Mouse (Mus musculus) lung, adult 18-20 months (tissue): ENCODE measurements at regions not wholly inside any gene's neighbourhood (a gene's known extent, or its start where the extent isn't known, plus 50 kb on each side); places are given as distances from the start of the nearest gene placed in this dataset.
A peak's percentile ranks its signal among the peaks of the same experiment; 100 is the strongest.

Source experiments
- DNase-seq, 2 experiments: peaks; one replicate each; pipeline ENCODE4 v3.0.0; 2022; ENCODE audit warnings: mixed read lengths in 2 of 2

- DNase-seq: no peak
Observed at GRCm38 (mm10) chr12:16012081-16012480, 195.4 kb upstream of the Trib2 start.

DNA sequence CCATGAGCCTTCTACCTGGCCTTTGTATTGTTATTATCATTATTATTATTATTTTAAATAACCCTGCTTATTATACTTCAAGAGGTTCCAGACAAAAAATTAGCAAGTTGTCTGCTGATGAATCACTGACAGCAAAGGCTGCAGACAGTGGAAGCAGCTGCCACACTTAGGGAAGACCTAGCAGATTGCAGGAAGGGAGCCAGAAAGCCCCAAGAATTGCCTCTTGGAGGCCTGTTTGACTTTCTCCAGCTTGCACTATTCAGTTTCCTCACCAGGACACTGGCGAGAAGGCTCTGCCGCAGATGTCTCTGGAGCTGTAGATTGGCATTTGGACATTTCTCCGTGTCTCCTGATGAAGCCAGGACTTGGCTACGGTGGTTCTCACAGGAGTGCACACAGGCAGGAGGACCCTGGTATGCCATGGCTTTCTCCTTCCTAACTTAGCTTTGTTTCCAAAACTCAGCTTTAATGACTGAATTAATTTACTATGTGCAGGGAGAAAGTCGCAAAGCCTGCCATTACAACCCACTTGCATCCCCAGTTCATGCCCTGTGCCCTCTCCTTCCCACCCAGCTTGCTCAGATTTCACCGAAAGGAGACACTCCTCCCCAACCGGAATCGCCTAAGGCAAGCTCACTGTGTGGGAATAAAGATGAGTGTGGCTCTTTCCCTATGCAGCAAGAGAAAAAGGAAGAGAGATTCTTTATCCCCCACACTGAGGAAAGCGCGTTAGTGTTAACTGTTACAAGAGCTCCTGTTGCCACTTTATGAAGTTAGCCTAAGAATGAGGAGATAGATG, 193.3 kb upstream of the Trib2 start:
- no peak for DNase-seq

- DNase-seq: peak; percentile 78 to 81
Observed at GRCm38 (mm10) chr12:16008763-16009515, 192.2 kb upstream of the Trib2 start.

- DNase-seq: no peak
Observed at GRCm38 (mm10) chr12:16008261-16008660, 191.5 kb upstream of the Trib2 start.

DNA sequence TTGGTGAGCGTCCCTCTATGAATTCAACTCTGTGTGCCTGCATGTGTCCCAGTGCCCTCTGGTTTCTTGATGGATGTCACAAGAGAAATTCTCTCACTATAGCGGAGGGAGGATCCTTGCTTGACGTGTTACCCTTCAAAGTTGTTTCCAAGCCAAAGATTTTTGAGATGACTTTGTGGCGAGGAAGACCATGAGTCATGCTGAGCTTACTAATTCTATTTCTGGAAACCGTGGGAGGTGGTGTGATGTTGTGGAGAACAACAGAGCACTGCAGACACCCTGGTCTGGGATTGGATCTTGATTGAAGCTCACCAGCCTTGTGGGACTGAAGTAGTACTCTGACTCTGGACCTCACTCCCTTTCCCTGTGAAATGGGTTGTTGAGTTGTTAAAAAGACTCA, 190.0 kb upstream of the Trib2 start:
- DNase-seq: no peak

GRCm38 (mm10) chr12:16006286-16006685, 189.6 kb upstream of the Trib2 start:
- no peak for DNase-seq

DNA sequence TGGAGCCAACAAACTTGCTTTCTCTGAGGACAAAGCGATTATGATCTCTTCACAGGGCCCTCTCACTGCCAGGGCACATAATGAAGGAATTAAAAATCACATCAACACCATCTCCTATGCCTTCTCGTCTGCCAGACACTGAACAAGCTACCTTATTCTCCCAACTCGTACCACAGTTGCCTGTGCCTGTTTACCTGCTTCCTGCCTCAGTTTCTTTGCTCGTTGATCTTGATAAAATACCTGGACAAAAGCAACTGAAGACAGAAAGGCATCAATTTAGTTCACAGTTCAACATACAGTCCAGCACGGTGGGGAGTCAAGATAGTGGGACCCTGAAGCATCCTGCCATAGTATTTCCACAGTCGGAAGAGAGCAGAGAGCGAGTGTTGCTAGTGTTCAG, 185.1 kb upstream of the Trib2 start:
- no peak for DNase-seq

DNA sequence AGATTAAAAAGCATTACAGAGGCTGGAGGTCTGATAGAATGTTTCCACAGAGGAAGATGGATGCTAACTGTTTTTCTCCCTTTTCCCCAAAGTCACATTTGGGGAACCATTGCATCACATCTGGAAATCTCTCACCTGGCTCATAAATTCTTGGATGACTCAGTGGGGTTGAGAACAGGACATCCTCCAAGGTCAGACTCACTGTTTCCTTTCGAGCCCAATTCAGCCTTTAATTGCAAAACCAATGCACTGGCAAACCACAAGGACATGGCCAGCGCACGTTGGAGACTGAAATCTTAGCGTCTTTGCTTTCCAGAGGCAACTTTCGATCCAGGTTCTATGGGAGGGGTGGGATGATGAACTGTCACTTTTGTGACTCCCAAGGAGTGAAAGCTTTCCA, 184.5 kb upstream of the Trib2 start:
- DNase-seq: no peak

- no peak for DNase-seq
Observed at GRCm38 (mm10) chr12:15998331-15998730, 181.6 kb upstream of the Trib2 start.

- no peak for DNase-seq
Observed at GRCm38 (mm10) chr12:15993866-15994265, 177.1 kb upstream of the Trib2 start.

DNA sequence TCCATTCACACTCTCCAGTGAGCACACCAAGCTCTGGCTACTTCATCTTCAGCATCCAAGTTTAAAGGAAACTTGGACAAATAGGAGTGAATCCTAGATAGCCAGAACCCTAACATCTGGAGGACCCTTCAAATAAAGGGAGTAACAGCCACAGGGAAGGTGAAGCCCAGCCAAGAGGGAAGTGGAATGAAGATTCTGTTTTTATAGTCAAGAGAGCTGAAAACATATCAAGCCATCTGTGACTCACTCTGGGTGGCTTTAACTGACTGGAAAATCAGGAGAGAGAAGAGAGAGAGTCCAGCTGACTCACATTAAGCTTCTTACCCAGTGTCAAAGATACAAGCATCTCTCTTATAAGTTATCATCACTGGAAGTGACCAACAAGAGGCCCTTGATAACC, 169.6 kb upstream of the Trib2 start:
- no peak for DNase-seq

DNA sequence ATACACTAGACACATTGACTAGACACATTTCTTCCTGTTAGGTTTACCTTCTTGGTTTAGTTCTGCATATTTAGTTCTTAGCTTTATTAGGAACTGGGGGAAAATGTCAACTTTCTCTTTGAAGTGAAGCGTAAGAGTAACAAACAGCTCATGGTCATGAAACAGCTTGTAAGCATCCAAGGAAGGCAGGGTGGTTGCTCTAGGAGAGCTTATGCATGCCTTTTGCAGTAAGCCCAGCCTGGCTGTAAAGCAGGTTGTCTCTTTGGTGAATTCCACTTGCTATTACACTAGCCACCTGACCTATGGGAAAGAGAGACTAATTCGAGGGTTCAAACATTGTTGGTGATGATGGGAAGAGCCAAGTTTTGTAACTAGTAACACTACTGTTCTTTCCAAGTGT, 168.9 kb upstream of the Trib2 start:
- DNase-seq: no peak

- DNase-seq: no peak
Observed at GRCm38 (mm10) chr12:15983591-15984300, 167.0 kb upstream of the Trib2 start.

DNA sequence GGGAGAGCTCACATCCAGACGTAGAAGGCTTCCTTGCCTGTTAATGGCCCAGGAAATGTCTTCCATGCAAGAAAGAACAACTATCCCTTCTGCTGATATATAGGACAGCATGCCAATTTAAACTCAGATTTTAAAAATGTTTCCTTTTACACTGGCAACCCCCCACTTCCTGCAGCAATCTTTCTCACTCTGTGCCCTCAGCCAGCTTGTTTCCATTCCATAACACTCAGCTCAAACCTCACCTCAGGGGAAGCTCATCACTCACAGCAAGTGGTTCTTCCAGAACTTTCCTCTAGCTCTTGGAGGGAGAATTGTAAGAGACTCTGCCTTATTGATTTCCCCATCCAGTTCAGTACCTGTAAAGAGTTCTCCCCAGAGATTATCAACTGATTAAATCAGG, 165.0 kb upstream of the Trib2 start:
- no peak for DNase-seq

DNA sequence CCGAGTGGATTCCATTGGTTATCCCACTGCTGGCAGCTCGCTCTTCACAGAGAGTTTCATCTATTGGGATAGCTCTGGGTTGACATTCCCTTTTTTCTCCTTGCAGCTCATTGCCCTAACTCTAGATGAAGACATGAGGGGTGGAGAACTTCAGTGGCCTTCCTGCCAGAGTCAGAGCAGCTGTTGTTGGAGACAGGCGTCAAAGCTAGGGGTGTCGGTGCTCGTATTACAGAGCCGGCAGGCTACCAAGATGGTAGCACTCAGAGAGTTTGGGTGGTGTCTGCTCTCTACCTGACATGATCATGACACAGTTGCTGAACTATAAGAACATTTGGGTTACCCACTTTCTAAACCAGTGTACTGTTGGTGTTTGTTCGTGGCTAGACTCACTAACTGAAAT, 162.5 kb upstream of the Trib2 start:
- DNase-seq: no peak

DNA sequence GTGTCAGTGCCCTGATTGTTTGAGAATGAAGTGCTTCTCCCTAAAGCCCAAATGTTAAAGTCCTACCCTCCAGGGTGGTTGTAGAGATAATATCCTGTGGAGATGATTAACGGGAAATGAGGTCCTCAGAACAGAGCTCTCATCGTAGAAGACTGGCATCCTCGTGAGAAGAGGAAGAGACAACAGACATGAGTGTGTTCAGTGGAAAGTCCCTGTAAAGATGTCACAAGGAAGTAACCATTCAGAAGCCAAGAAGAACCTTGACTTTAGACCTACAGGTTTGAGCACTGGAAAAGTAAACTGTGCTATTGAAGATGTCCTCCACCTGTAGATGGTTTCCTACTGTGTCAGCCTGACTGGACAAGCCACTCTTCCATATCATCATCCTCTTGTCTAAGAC, 155.1 kb upstream of the Trib2 start:
- DNase-seq: no peak

DNA sequence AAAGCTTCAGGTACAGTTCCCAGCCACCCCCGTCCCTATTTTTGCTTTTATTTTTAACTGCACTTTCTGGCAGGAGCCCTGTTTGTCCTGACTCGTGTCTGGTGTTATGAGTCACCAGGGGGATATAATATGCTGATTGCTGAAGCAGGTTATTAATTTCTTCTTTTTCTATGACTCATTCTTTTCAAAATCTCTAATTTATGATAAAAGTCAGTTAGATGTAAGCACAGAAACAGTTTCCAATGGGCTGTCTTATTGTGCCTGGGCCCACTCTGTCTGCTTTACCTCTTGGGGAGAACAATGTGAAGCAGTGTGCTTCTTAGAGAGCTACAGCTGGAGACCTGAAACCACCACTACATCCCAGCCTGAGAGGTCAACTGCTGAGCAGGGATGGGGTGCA, 153.5 kb upstream of the Trib2 start:
- no peak for DNase-seq

DNA sequence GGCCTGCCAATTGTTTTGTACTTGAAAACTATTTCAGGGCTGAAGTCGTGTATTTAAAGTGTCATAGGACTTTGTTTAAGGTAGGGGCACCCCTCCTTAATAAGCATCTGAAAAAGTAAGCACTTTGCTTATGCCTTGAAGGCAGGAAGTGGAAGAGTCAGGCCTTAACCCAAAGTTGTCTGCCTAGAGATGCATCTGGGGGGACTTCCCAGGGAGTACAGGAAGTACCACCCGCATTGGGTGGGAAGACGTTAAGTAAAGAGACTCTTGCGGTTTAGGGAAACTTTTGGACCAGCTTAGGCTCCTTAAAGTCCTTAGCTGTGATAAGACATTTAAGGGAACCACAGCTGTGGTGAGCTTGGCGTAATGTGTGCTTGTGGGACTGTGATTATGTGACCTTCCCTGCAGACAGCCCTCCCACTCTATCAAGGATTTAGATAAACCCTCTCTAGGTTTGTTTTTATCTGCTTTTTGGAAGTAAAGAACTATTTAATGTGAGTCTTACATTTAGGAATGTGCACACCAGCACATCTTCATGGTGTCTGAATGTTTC, 150.9 kb upstream of the Trib2 start:
- DNase-seq: no peak

- DNase-seq: no peak
Observed at GRCm38 (mm10) chr12:15966631-15967030, 149.9 kb upstream of the Trib2 start.

GRCm38 (mm10) chr12:15965921-15966320, 149.2 kb upstream of the Trib2 start:
- no peak for DNase-seq

GRCm38 (mm10) chr12:15964073-15964472, 147.4 kb upstream of the Trib2 start:
- no peak for DNase-seq

DNA sequence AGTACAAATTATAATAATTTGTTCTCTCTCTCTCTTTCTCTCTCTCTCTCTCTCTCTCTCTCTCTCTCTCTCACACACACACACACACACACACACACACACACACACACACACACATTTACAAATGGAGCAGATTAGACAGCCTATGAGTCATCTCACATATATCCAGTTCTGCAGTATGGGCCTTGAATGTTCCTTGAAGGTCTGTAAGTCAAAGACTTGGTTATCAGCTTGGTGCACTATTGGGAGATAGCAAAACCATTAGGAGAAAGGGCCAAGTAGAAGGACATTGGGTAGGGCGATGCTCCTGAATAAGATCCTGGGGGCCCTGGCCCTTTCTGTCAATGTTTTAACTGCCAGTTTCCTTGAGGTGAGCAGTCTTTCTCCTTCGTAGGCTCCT, 145.1 kb upstream of the Trib2 start:
- no peak for DNase-seq

DNA sequence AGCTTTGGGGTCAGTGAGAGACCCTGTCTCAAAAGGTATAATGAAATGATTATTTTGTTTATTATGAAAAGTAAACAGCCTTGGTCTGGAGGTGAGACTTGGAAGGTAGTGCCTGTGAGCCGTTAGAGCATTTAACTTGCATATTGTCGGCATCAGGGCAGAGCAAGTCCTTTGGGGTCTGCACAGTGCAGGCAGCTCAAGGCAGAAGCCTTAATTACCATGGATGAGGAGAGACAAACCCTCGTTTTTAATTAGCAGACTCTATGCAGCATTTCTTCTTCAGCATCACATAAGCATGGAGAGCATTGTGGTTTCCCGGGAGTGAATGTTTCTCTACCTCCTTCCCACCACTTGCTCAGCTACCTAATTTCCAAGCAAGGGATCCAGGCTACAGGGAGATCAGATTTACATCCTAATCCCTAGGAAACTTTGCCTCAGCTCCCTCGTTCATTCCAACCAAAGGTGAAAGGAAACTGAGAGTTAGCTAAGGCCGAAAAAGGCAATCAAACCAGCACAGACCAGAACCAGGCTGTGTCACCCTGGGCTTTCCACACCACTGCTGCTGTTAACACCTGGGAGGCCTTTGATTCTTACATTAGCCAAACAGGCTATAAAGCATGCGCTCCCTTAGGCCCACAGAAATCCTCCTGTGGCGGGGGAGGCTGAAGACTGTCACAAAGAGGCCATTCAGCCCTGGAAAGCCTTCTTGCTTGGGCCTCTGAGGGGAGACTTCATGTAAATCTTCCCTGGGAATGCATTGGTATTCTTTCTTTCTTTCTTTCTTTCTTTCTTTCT, 120.9 kb upstream of the Trib2 start:
- no peak for DNase-seq
